Mouse (Mus musculus) G1E (cell line): Measurements from ENCODE around the gene Gm16253.

Source experiments
- CTCF ChIP-seq: IDR thresholded peaks from 2 replicates; pipeline ENCODE4 v1.5.1; 2012; ENCODE audit warnings: low read depth, low read length, inconsistent platforms, mixed read lengths
- GATA2 ChIP-seq: IDR thresholded peaks from 2 replicates; pipeline ENCODE4 v1.6.1; 2012; ENCODE audit warnings: low read depth, low read length, inconsistent platforms, borderline replicate concordance
- TAL1 ChIP-seq: conservative IDR thresholded peaks from 2 replicates; pipeline ENCODE4 v1.6.1; 2012; ENCODE audit warnings: low read depth, low read length, inconsistent platforms, mixed read lengths

DNA sequence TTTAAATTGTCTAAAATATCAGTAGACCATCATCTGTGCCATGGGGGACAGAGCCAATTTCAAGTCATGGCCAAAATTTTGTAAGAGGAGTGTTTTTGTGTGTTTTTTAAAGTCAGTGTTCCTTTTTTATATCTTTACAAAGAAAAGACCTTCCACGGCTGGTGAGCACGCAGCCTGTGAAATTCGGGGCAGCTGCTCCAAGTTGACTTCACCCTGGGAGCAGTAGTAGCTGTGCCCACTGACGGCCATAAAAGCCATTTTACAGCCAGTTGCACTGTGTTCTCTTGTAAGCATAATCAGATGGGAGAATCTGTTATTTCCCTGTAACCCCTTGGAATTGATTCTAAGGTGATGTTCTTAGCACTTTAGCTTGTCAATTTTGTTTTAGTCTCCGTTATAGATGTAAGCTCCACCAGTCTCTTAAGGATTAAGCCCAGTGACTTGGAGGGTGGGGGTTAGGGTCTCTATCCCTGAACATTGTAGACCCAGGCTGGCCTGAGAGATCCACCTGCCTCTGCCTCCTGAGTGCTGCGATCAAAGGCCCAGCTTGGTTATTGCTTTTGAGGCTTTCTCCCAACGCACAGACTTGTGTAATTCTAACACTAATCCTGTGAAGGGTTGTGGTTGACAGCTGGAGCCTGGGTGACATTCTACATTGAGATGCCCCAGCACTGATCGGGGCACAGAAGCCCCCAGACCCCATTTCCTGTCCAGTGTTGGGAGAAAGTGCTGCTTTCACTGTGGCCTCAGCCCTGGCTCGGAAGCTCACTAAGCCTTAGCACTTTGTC is 15.7 kb upstream of the Gm16253 start:
- TF ChIP-seq TAL1 = no peak
- TF ChIP-seq GATA2 = no peak
- TF ChIP-seq CTCF = no peak
